ENCODE assay signal across 12 mouse cellular contexts in the genomic region with DNA sequence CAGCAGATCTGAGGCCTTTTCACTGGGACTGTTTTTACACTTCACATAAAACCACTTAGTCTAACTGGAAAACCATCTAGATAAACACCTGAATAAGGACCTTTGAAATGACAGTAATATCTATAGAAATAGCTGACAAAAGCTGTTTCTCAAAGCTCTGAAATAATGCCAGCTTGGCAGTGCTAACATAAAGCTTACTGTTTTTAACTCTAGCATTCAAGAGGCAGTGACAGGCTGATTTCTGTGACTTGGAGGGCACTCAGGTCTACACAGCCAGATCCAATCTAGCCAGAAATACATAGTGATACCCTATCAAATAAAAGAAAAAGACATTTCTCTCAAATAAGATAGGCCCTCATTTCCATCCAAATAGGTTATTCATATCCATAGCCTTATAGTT. TPM values are rescaled to one million over a fixed set of nuclear protein-coding genes. Genes with fewer than 3 reads are reported as not detected.
DNase-seq lines count a peak whose midpoint lies in the region; ATAC-seq lines count a peak whose summit lies in the region.
"Had no signal": no experiment of that assay in that cellular context is flagged by ENCODE, and none has a peak within 500 bp of the region (broad histone marks: within the 10 kb centered on the region; RNA-seq: fewer than 3 reads in every experiment).

No protein-coding gene starts in this region.

- intact Hi-C loops in heart, postnatal 14 days (cut with DNase I), result no loop called here

- ATAC-seq in heart, embryonic 11.5 days (replicated peaks; ENCODE audit: insufficient number of reproducible peaks, low FRiP score, low TSS enrichment), result no peak
- ATAC-seq in forebrain, embryonic 15.5 days (replicated peaks), result no peak
- ATAC-seq: CD4-positive, CD25-positive, alpha-beta regulatory T cell, adult 4 months had no signal

- H3K9me3 ChIP-seq in heart, embryonic 11.5 days (replicated peaks; ENCODE audit: control insufficient read depth, low read length), result no peaks in the 10 kb centered on the region
- H3K9me3 ChIP-seq in forebrain, embryonic 15.5 days, result no peaks in the 10 kb centered on the region
- no peaks in the 10 kb centered on the region for H3K9me3 ChIP-seq in midbrain, embryonic 10.5 days (replicated peaks)
- H3K9me3 ChIP-seq: embryonic facial prominence, embryonic 12.5 days had no signal

- no peaks in the 10 kb centered on the region for H3K36me3 ChIP-seq in heart, embryonic 11.5 days (ENCODE audit: control insufficient read depth, insufficient read depth, low read length)
- peaks cover 4% of the 10 kb centered on the region; the same call in 1 of the 2 replicates for H3K36me3 ChIP-seq in forebrain, embryonic 15.5 days
- peaks cover 6% of the 10 kb centered on the region; the same call in 1 of the 2 replicates for H3K36me3 ChIP-seq in midbrain, embryonic 10.5 days
- H3K36me3 ChIP-seq: embryonic facial prominence, embryonic 12.5 days had no signal

- no peak overlapping the region for H3K9ac ChIP-seq in heart, embryonic 11.5 days (ENCODE audit: low read depth, low read length)
- H3K9ac ChIP-seq in forebrain, embryonic 15.5 days (replicated peaks), result peak overlapping the region; percentile 30
- H3K9ac ChIP-seq: embryonic facial prominence, embryonic 12.5 days had no signal

- H3K4me1 ChIP-seq in heart, embryonic 11.5 days (ENCODE audit: control insufficient read depth, insufficient read depth, low read length), result peaks cover 13% of the 10 kb centered on the region
- H3K4me1 ChIP-seq in forebrain, embryonic 15.5 days, result peaks cover 43% of the 10 kb centered on the region
- H3K4me1 ChIP-seq in midbrain, embryonic 10.5 days, result peaks cover 37% of the 10 kb centered on the region

- DNase-seq in heart, postnatal 14 days, result no peak
- peak; percentile 18 for DNase-seq in A20 (ENCODE audit: low read depth, low spot score)
- no peak for DNase-seq in midbrain, embryonic 10.5 days (ENCODE audit: low spot score)
- no peak for DNase-seq in adrenal gland, adult 18-20 months (ENCODE audit: low spot score in 2 of 2)
- DNase-seq in thymus, postnatal 14 days, result no peak
- DNase-seq in lung, postnatal 36 days, result no peak
- DNase-seq: gastrocnemius, postnatal 14 days; right cerebral cortex, postnatal 14 days had no signal

- no peaks in the 10 kb centered on the region for H3K27me3 ChIP-seq in heart, embryonic 11.5 days (ENCODE audit: control insufficient read depth, insufficient read depth, low read length)
- no peaks in the 10 kb centered on the region for H3K27me3 ChIP-seq in forebrain, embryonic 15.5 days
- no peaks in the 10 kb centered on the region for H3K27me3 ChIP-seq in midbrain, embryonic 10.5 days (ENCODE audit: low read depth, poor library complexity, severe bottlenecking)
- H3K27me3 ChIP-seq: embryonic facial prominence, embryonic 12.5 days had no signal

- peak overlapping the region; percentile 78 for H3K4me2 ChIP-seq in heart, embryonic 11.5 days
- peak overlapping the region; percentile 65 for H3K4me2 ChIP-seq in forebrain, embryonic 15.5 days (replicated peaks)

- H3K4me3 ChIP-seq in heart, embryonic 11.5 days (ENCODE audit: low read depth, low read length), result no peak overlapping the region
- H3K4me3 ChIP-seq in forebrain, embryonic 15.5 days, result peak overlapping the region; percentile 75
- H3K4me3 ChIP-seq in midbrain, embryonic 10.5 days, result peak overlapping the region; percentile 76; the same call in 1 of the 2 replicates

- no peak overlapping the region for H3K27ac ChIP-seq in heart, embryonic 11.5 days (ENCODE audit: low read depth, low read length)
- H3K27ac ChIP-seq in forebrain, embryonic 15.5 days (replicated peaks), result peak overlapping the region; percentile 43; the same call in 1 of the 2 replicates
- H3K27ac ChIP-seq in midbrain, embryonic 10.5 days (replicated peaks), result no peak overlapping the region
- H3K27ac ChIP-seq: embryonic facial prominence, embryonic 12.5 days had no signal

RNA-seq across cellular contexts. Expression of a gene that starts 1.6 kb away (rescaled TPM):
- 45.0 and 52.0 TPM in 2 replicates for polyA plus RNA-seq in heart, embryonic 11.5 days (2014; fragmentation: Nextera tagmentation; extraction: Ambion mirVana)
- 10 to 100 TPM; 50.3 to 53.3 TPM for total RNA-seq in heart, postnatal 14 days (2021)
- polyA plus RNA-seq in forebrain, embryonic 15.5 days (2015; fragmentation: Nextera tagmentation; extraction: Ambion mirVana), result 72.9 and 80.6 TPM in 2 replicates
- polyA plus RNA-seq in midbrain, embryonic 10.5 days (2016; fragmentation: Nextera tagmentation; extraction: Ambion mirVana), result 23.6 and 38.5 TPM in 2 replicates
- total RNA-seq in adrenal gland, adult 18-20 months (2021), result 10 to 100 TPM; 40.4 to 44.3 TPM
